Mouse (Mus musculus) skeletal muscle tissue, adult 2 months (tissue): ENCODE measurements around the gene Atp8a1.

Source experiments
- DNase-seq: peaks from one replicate; pipeline ENCODE4 v3.0.0-alpha.2; 2012; ENCODE audit warnings: low read depth, low spot score

Gene Atp8a1

GRCm38 (mm10) chr5:67847253-67848165, at the start of gene Atp8a1:
Gene Atp8a1, minus strand, starts transcription at chr5:67847434.
- DNase-seq: peak; percentile 92

- no peak for DNase-seq
These were observed 37.4 kb upstream of the Atp8a1 start for GRCm38 (mm10) chr5:67884422-67885210.

GRCm38 (mm10) chr5:67883564-67884171, 36.4 kb upstream of the Atp8a1 start:
- peak; percentile 56 for DNase-seq

- no peak for DNase-seq
These were observed 24.2 kb upstream of the Atp8a1 start for GRCm38 (mm10) chr5:67871414-67871813.

GRCm38 (mm10) chr5:67866221-67866620, 19.0 kb upstream of the Atp8a1 start:
- DNase-seq: no peak

- DNase-seq: no peak
These were observed 18.4 kb upstream of the Atp8a1 start for GRCm38 (mm10) chr5:67865670-67866069.

GRCm38 (mm10) chr5:67864508-67865060, 17.4 kb upstream of the Atp8a1 start:
- no peak for DNase-seq

- no peak for DNase-seq
These were observed 16.7 kb upstream of the Atp8a1 start for GRCm38 (mm10) chr5:67863950-67864391.

GRCm38 (mm10) chr5:67854963-67855606, 7.9 kb upstream of the Atp8a1 start:
- no peak for DNase-seq

GRCm38 (mm10) chr5:67852860-67853259, 5.6 kb upstream of the Atp8a1 start:
- no peak for DNase-seq

- DNase-seq: no peak
These were observed 2.2 kb upstream of the Atp8a1 start for GRCm38 (mm10) chr5:67849411-67849810.

- DNase-seq: no peak
These were observed 1.3 kb upstream of the Atp8a1 start for GRCm38 (mm10) chr5:67848511-67849014.

GRCm38 (mm10) chr5:67846361-67847224, 641 bp downstream of the Atp8a1 start:
- peak; percentile 40 for DNase-seq

GRCm38 (mm10) chr5:67845190-67845691, 2.0 kb downstream of the Atp8a1 start:
- no peak for DNase-seq

- DNase-seq: no peak
These were observed 3.2 kb downstream of the Atp8a1 start for GRCm38 (mm10) chr5:67844070-67844469.

- no peak for DNase-seq
These were observed 4.9 kb downstream of the Atp8a1 start for GRCm38 (mm10) chr5:67842306-67842705.

- no peak for DNase-seq
These were observed 13.4 kb downstream of the Atp8a1 start for GRCm38 (mm10) chr5:67833841-67834240.

- no peak for DNase-seq
These were observed 15.7 kb downstream of the Atp8a1 start for GRCm38 (mm10) chr5:67831293-67832147.

GRCm38 (mm10) chr5:67828356-67828755, 18.9 kb downstream of the Atp8a1 start:
- peak; percentile 83 for DNase-seq
